Mouse (Mus musculus) ES-Bruce4 (cell line): ENCODE data around the gene Fto. TPM values are rescaled to one million over a fixed set of nuclear protein-coding genes. Genes with fewer than 3 reads are reported as not detected.

Experiments used
- H3K27ac ChIP-seq: 2 replicates; pipeline ENCODE4 v1.5.1; 2012; ENCODE audit warnings: low read length, inconsistent platforms; ENCODE audit not compliant: insufficient read depth
- H3K27me3 ChIP-seq: 2 replicates; pipeline ENCODE4 v1.6.1; 2012; ENCODE audit warnings: mild to moderate bottlenecking, low read length, inconsistent platforms; ENCODE audit not compliant: control insufficient read depth, poor library complexity, insufficient read depth, severe bottlenecking
- H3K36me3 ChIP-seq: 2 replicates; pipeline ENCODE4 v1.6.1; 2012; ENCODE audit warnings: inconsistent platforms, mild to moderate bottlenecking, low read length, moderate library complexity; ENCODE audit not compliant: control insufficient read depth, poor library complexity, insufficient read depth, severe bottlenecking
- H3K4me1 ChIP-seq: one replicate; pipeline ENCODE4 v1.8.1; 2011; ENCODE audit warnings: low read length; ENCODE audit not compliant: control insufficient read depth, insufficient read depth
- H3K4me3 ChIP-seq: 2 replicates; pipeline ENCODE4 v1.5.1; 2011; ENCODE audit warnings: low read depth, mild to moderate bottlenecking, low read length
- H3K9ac ChIP-seq: 2 replicates; pipeline ENCODE4 v1.6.1; 2012; ENCODE audit warnings: low read depth, mild to moderate bottlenecking, inconsistent platforms; ENCODE audit not compliant: poor library complexity, severe bottlenecking
- H3K9me3 ChIP-seq: replicated peaks from 2 replicates; pipeline ENCODE4 v1.6.1; 2012; ENCODE audit warnings: mild to moderate bottlenecking, low read length, inconsistent platforms; ENCODE audit not compliant: control insufficient read depth, poor library complexity, insufficient read depth, severe bottlenecking
- CTCF ChIP-seq: IDR thresholded peaks from one replicate; pipeline ENCODE4 v1.8.1; 2011; ENCODE audit warnings: low read depth, low read length
- EP300 ChIP-seq: IDR thresholded peaks from 2 replicates; pipeline ENCODE4 v1.6.1; 2011; ENCODE audit warnings: low read depth, low read length; ENCODE audit not compliant: insufficient read depth
- POLR2A ChIP-seq: IDR thresholded peaks from one replicate; pipeline ENCODE4 v1.8.1; 2011; ENCODE audit warnings: low read length; ENCODE audit not compliant: insufficient read depth
- polyA plus RNA-seq: library from polyadenylated mRNA; stranded (reverse); fragments of >200 nt; gene quantifications from 2 replicates; pipeline ENCODE4 v1.2.4, GENCODE M21; 2011; ENCODE audit warnings: low read depth; ENCODE audit not compliant: missing spikeins, insufficient read depth, insufficient read length

Fto gene
- polyA plus RNA-seq, 1 experiment = 61.2 TPM

GRCm38 (mm10) chr8:91398053-91398452 is 84.7 kb downstream of the Fto start:
- Histone ChIP-seq H3K9me3 (no peaks in the 10 kb centered on the region), H3K4me1 (no peaks in the 10 kb centered on the region), H3K36me3 (no peaks in the 10 kb centered on the region), H3K4me3 (no peak overlapping the region), H3K27me3 (no peaks in the 10 kb centered on the region), H3K9ac (no peak overlapping the region), H3K27ac (no peak overlapping the region)
- TF ChIP-seq EP300 (no peak), POLR2A (no peak), CTCF (no peak)

GRCm38 (mm10) chr8:91402980-91403975 is 90.0 kb downstream of the Fto start:
- H3K27me3 ChIP-seq = no peaks in the 10 kb centered on the region
- H3K4me3 ChIP-seq = no peak overlapping the region
- TF ChIP-seq POLR2A (no peak), CTCF (no peak), EP300 (no peak)
- no peaks in the 10 kb centered on the region for H3K36me3 ChIP-seq
- H3K9ac ChIP-seq = no peak overlapping the region
- H3K9me3 ChIP-seq = no peaks in the 10 kb centered on the region
- no peaks in the 10 kb centered on the region for H3K4me1 ChIP-seq
- no peak overlapping the region for H3K27ac ChIP-seq

GRCm38 (mm10) chr8:91404311-91404710 is 91.0 kb downstream of the Fto start:
- no peak overlapping the region for H3K9ac ChIP-seq
- H3K27me3 ChIP-seq = no peaks in the 10 kb centered on the region
- no peaks in the 10 kb centered on the region for H3K9me3 ChIP-seq
- no peaks in the 10 kb centered on the region for H3K4me1 ChIP-seq
- H3K36me3 ChIP-seq = no peaks in the 10 kb centered on the region
- no peak overlapping the region for H3K27ac ChIP-seq
- H3K4me3 ChIP-seq = no peak overlapping the region
- TF ChIP-seq CTCF (no peak), EP300 (no peak), POLR2A (no peak)

DNA sequence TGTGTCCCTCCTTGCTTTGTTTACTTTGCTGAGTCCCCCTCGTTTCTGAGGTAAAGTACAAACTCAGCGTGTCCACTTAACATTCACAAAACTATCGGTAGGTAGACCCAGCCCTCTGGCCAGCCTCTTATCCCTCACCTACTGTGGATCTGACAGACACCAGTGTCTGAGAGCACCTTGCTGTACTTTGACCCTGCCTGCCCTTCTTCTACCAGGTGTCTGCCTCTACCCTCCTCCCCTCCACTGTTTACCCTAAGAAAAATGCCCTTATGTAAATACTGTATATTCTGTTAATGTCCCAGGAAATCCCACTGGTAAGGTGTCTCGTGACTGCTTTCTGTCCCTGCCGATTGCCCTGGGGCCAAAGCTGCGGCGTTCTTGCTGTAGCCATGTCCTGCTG is 91.8 kb downstream of the Fto start:
- TF ChIP-seq CTCF (no peak), POLR2A (no peak), EP300 (no peak)
- Histone ChIP-seq H3K9ac (no peak overlapping the region), H3K27ac (no peak overlapping the region), H3K9me3 (no peaks in the 10 kb centered on the region), H3K4me1 (no peaks in the 10 kb centered on the region), H3K4me3 (no peak overlapping the region), H3K36me3 (no peaks in the 10 kb centered on the region), H3K27me3 (no peaks in the 10 kb centered on the region)

GRCm38 (mm10) chr8:91406624-91407290 is 93.4 kb downstream of the Fto start:
- H3K4me3 ChIP-seq = no peak overlapping the region
- H3K9me3 ChIP-seq = no peaks in the 10 kb centered on the region
- H3K36me3 ChIP-seq = no peaks in the 10 kb centered on the region
- H3K27me3 ChIP-seq = no peaks in the 10 kb centered on the region
- no peak overlapping the region for H3K27ac ChIP-seq
- TF ChIP-seq EP300 (no peak), POLR2A (no peak), CTCF (no peak)
- no peak overlapping the region for H3K9ac ChIP-seq
- no peaks in the 10 kb centered on the region for H3K4me1 ChIP-seq
